Mouse (Mus musculus) urinary bladder, postnatal 14 days (tissue): ENCODE measurements around the gene Plekhn1.
A peak's percentile ranks its signal among the peaks of the same experiment; 100 is the strongest.

Source experiments
- DNase-seq: peaks from one replicate; pipeline ENCODE4 v3.0.0; 2021; ENCODE audit warnings: low spot score

The Plekhn1 gene

GRCm38 (mm10) chr4:156234701-156235213 is at the start of gene Plekhn1:
TSS of gene Plekhn1 (minus strand) at chr4:156234857.
- peak; percentile 74 for DNase-seq

GRCm38 (mm10) chr4:156255078-156255839 is 20.6 kb upstream of the Plekhn1 start, which contains the start of gene Samd11:
TSS of gene Samd11 (minus strand) at chr4:156255657.
- no peak for DNase-seq

- DNase-seq, result no peak
Observed at GRCm38 (mm10) chr4:156254361-156255077, 19.9 kb upstream of the Plekhn1 start.

- no peak for DNase-seq
Observed at GRCm38 (mm10) chr4:156253043-156253442, 18.4 kb upstream of the Plekhn1 start.

GRCm38 (mm10) chr4:156252619-156253018 is 18.0 kb upstream of the Plekhn1 start:
- no peak for DNase-seq

GRCm38 (mm10) chr4:156252140-156252539 is 17.5 kb upstream of the Plekhn1 start:
- no peak for DNase-seq

- DNase-seq, result no peak
Observed at GRCm38 (mm10) chr4:156251081-156251480, 16.4 kb upstream of the Plekhn1 start.

GRCm38 (mm10) chr4:156249567-156249966 is 14.9 kb upstream of the Plekhn1 start:
- no peak for DNase-seq

GRCm38 (mm10) chr4:156236651-156237447 is 2.2 kb upstream of the Plekhn1 start:
- no peak for DNase-seq

GRCm38 (mm10) chr4:156235808-156236533 is 1.3 kb upstream of the Plekhn1 start, which contains the start of gene Noc2l:
TSS of gene Noc2l (plus strand) at chr4:156236010.
- DNase-seq, result peak; percentile 92

GRCm38 (mm10) chr4:156235360-156235770 is 708 bp upstream of the Plekhn1 start:
- DNase-seq, result no peak

GRCm38 (mm10) chr4:156234021-156234501 is 596 bp downstream of the Plekhn1 start:
- no peak for DNase-seq

GRCm38 (mm10) chr4:156228393-156229024 is 6.1 kb downstream of the Plekhn1 start:
- DNase-seq, result peak; percentile 76

GRCm38 (mm10) chr4:156227752-156228392 is 6.8 kb downstream of the Plekhn1 start:
- DNase-seq, result peak; percentile 63

GRCm38 (mm10) chr4:156224276-156224675 is 10.4 kb downstream of the Plekhn1 start:
- peak; percentile 55 for DNase-seq

GRCm38 (mm10) chr4:156219936-156220335 is 14.7 kb downstream of the Plekhn1 start:
- DNase-seq, result no peak

GRCm38 (mm10) chr4:156217838-156218237 is 16.8 kb downstream of the Plekhn1 start:
- peak; percentile 47 for DNase-seq

- no peak for DNase-seq
Observed at GRCm38 (mm10) chr4:156217022-156217669, 17.5 kb downstream of the Plekhn1 start.

- no peak for DNase-seq
Observed at GRCm38 (mm10) chr4:156216196-156216595, 18.5 kb downstream of the Plekhn1 start.

- DNase-seq, result no peak
Observed at GRCm38 (mm10) chr4:156215649-156216048, 19.0 kb downstream of the Plekhn1 start, which contains the start of gene Perm1. TSS of gene Perm1 (plus strand) at chr4:156215868.
